Mouse (Mus musculus) frontal cortex, postnatal 36 days (tissue): Measurements from ENCODE around the gene Mpped1.

Experiments used
- DNase-seq, 2 experiments: peaks; one replicate each; pipeline ENCODE4 v3.0.0; 2022; ENCODE audit warnings: low spot score in 2 of 2

Mpped1 gene

DNA sequence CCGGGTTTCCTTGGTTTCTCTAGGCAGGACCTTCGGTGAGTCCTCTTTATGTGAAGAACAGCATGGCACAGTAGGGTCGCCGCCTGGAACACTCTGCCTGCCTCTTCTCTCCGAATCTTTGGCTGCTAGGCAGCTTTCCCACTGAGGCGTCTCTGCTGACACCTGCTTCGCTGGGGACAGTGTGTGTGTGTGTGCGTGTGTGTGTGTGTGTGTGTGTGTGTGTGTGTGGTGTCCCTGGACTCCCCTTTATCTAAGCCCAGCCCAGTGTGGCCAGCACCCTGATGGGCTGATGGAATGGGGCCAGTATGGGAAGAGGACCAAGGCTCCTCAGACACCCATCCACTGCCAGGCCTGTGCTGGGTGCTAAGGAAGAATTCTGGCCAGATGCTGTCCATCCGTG is 9.8 kb downstream of the Mpped1 start:
- no peak for DNase-seq

DNA sequence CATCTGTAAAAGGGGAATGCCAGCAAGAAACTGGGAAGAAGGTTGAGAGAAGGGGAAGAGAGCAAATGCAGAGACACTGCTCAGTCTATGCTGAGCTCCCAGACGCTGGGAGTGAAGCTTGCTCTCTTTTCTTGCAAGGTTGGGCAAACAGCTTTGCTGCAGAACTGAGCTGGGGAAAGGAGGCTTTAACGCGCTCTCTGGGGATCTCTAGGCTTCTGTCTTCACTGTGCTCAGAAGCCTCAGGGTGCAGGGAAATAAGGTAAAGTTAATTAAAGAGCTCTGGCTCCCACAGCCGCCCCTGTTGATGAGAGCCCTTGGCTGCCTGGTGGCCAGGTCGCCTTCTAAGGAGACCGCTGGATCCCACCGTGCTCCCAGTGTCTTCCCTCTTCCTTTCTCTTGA is 17.7 kb downstream of the Mpped1 start:
- DNase-seq, result no peak

DNA sequence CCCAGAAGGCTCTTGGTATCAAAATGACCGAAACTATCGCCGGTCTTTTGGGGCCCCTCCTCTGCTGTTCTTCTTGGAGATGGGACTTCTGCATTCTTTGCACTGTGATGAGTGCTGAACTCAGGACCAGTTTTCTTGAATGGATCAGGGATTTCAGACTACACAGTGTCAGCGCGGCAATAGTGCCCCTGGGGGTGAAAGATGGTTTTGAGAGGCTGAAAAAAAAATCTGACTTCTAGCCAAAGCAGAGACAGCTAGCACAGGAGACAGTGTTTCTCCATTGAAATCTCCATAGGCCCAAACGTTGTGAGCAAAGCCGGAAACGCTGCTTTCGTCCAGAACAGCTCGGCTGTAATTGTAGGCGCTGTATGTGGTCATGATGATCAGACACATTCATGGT is 19.7 kb downstream of the Mpped1 start:
- DNase-seq, result no peak

DNA sequence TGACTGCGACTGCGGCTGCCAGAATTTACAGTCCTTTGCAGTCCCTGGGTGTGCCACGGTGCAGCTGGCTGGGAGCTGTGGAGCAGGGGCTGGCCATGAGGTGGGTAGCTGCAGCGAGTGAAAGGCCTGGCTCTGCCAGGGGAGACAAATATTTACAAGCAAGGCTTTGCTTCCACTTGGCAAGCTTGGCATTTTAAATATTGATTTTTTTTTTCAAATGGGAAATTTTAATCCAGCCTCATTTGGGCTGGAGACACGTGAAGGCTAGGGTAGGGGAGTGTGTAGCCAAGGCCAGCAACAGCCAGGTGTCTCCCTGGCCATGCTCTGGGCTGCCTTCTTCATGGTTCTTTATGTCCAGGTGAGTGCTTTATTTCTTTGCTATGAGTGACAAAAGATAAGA is 21.7 kb downstream of the Mpped1 start:
- no peak for DNase-seq

DNA sequence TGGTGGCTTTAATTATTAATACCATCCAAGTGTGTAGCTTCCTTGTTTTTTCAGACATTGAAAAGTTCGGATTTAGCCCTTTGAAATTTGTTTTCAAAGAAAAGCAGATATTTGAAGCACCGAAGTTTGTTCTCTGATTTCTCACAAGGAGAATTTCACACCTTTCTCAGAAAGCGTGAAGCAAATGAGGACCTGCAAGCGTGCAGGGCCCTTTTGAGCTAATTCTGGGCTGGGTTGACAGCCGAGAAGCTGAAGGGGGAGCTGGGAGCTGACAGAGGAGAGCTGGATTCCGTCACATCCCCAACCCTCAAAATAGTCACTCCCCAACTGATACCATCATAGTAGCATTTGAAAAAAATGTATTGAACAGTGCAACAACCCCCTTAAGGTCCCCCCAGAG is 34.8 kb downstream of the Mpped1 start:
- no peak for DNase-seq

DNA sequence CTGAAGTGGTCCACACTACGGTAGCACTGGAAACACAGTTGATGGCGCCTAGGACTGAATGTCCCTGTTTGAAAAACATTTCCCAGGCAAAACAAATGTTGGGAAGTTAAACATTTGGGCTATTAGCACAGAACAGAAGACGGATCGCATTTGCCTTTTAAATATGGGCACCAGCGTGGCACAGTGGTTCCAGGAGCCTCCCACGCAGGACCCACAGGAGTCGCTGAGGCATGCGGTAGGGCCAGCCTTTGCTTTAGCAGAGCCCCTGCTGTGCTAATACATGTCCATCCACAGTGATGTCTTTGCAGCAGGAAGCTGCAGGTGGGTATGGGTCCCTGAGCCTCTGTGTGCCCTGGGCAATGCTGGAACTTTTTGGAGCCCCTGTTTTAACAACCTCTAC is 48.7 kb downstream of the Mpped1 start:
- no peak for DNase-seq

DNA sequence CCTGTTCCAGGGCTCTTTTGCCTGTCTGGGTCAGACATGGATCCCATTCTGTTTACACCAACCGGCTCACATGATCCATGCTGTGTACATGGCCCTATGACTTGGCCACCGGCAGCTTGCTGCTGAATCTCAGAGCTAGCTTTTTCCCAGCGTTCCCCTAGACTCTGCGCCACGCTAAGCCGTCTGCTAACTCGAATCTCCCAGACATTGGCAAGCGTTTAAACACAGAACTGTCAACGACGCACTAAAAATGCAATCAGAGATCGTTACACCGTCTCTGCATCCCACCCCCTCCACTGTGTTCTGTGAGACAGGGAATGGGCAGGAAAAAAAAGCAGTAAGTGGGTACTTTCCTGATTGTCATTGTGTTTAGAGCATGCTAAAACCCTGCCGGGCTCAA is 50.0 kb downstream of the Mpped1 start:
- peak in 1 of 2 experiments; percentile 47 for DNase-seq

DNA sequence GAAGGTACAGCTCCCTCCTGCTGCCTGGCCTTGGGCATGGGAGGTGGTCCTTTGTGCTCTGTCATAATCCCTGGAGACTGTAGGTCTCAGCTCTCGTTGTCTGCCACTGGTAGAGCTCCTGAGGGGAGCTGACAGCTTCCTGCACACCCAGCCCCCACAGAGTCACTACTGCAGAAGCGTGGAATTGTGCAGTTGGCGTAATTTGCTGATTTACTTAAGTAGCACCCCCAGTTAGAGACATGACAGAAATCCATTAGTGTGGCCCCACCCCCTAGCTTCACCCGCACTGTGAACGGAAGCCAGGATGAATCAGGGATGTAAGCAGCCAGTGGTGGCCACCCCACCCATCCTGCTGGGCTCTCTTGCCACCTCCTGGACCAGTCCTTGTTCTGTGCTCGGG is 53.0 kb downstream of the Mpped1 start:
- DNase-seq, result no peak

DNA sequence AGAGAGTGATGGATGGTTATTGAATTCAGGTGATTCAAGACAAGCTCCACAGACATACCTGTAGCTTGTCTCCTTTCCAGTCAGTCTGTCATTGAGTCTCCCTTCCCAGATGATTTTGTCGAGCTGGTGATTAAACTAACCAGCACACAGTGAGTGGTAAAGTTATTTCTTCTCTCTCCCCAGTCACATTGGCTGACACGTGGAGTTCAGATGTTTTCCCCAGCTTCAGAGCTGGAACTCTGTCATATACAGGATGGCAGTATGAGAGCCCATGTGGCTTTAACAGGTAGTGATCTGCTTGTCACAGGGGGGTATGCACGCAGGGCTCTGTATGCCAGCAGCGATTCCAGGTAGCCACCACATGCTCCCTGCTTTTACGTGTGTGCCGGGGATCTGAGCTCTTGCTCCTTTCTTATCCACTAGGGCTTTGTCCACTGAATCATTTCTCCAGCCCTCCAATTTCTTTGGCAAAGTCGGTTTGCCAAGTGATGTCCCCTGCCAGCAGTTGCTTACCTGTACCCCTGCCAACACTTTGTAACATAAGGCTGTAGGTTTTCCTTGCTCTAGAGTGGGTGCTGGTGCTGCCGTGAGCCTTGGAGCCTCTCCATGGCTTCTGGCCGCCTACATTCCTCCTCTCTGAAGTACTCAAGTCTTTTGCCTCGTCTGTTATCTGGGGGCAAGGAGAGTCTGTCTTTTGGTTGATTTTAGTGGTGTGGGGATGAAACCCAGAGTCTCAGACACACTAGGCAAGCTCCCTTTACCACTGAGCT is 61.9 kb downstream of the Mpped1 start:
- DNase-seq, result peak in 1 of 2 experiments; percentile 72

DNA sequence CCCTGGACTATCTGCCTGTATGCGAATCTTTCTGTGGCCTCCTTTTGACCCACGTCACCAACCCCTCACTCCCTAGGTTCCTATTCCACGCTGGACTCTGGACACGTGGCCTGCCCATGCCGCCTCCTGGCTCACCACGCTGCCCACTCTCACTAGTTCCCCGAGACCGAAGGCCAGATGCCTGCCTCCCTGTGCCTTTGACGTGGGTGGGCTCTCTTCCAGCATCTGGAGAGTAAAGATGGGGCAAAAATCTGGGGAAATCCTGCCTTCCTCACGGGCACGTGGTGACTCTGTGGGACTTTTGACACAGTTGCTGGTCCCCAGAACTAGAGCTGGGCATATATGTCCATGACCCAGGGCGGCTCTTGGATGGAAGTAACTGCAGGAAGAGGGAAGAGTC is 63.2 kb downstream of the Mpped1 start:
- DNase-seq, result peak in 1 of 2 experiments; percentile 35

DNA sequence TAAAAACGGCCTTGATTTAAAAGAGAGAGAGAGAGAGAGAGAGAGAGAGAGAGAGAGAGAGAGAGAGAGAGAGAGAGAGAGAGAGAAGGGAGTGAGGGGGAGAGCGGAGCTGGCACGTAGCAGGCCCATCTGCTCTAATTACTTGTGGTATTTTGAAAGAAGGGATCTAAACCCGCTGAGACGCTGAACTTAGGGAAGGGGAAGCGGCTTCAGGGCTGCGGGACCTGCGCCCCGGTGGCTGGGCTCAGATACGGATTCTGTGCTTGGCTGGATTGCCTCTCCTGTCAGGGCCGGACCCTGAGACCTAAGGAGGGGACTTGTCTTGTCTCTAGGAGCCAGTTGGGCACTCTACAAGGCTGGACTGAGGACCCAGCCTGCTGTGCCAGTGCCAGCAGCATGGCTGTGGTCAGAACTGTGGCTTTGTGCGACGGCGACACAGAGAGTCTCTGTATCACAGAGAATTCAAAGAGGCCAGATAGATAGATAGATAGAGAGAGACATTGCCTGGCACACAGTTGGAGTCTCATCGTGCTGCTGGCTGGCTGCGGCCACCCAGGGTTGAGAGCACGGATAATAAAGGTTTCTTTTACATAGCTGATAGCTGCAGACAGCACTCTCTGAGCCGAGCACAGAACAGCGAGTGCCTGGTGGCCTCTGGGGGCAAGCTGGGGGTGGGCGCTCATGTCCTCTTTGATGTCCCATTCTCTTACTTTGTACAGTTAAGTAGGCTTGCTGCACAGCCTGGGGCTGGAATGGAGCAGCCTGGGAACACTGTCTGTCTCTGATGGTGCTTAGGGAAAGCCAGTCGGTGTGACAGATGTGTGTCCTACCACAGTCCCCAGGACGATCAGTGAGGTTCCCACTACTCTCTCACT is 63.9 kb downstream of the Mpped1 start:
- DNase-seq, result peak in 1 of 2 experiments; percentile 33

DNA sequence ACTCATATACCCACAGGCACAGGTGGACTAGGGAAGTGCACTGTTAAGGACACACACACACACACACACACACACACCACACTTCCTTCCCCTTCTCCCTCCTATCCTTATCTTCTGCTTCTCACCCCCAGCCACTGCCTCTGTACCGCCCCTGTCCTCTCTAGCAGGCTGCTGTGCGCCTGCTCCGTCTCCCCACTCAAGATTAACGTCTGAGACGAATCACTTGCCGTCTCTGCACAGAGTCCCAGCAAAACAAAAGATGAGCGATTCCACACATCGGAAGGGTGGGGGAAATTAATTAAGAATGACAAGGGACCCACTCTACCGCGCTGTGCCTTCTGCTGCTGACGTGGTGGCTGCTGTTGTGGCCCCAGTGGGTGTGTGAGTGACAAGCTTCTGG is 66.5 kb downstream of the Mpped1 start:
- DNase-seq, result no peak

DNA sequence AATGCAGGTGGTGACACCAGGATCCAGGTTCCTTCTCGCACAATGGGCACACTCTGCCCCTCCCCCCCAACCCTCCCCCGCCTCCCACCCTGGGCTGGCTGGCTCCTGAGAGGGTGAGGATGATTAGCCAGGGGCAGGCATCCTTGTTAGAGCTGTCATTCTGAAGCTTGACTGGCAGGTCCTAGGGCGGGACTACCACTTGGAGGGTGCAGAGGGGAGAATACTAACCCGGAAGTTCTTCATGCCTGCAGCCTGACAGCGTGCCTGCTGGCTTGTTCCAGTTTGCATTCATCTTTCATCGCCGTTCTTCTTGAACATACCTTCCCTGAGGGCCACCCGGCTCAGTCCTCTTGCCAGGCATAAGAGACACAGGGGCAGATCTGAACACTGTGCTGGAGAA is 67.3 kb downstream of the Mpped1 start:
- DNase-seq, result no peak

DNA sequence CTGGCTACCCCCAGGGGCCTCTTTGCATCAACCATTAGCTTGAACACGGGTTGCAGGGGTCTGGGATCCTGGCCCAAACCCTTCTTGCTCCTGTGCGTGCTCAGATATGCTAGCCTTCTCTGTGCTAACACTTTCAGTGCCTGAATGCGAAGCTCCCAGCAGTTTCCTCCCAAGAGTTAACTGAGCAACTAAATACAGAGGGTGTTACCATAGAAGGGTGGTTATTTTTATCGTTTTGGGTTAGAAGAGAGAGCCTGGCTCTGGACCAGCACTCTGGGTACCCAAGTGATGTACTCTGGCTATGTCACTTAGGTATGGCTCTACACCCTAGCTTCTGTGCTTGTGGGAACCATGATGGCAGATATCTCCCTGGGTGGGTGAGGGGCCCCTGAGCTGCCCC is 68.2 kb downstream of the Mpped1 start:
- DNase-seq, result peak in 1 of 2 experiments; percentile 66

DNA sequence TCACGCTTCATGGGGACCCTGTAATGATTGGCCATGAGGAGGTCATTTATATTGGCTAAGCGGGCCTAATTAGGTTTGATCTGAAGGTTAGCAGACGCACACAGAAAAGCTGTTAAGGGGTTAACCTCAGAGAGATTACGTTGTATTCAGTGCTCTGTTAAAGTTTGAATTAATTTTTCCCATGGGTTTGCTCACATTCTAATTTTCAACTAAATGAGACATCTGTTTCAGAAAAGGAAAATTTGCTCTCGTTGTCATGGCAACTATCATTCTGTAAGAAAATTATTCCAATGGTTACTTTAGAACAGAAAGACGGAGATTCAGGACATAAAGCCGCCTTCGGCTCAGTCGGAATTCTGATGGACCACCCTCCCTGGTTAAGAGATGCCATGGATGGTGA is 68.9 kb downstream of the Mpped1 start:
- no peak for DNase-seq

DNA sequence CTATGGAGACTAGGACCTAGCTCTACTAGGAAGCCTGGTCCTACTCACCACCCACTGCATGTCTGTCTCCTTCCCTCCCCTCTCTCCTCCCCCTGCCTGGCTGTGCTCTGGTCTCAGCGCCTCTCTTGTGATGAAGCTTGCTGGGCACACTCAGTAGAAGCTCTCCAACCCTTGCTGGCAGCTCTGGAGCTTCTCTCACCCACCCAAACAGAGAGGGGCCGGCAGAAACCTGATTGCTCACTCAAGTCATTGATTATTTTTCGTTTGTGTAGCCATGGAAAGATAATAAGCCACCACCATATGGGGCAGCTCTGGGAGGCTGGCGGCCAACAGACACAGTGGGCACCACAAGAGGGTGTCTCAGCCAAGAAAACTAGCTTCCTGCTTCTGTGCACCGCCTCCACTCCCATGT is 74.1 kb downstream of the Mpped1 start:
- DNase-seq, result peak; percentile 57 to 62

DNA sequence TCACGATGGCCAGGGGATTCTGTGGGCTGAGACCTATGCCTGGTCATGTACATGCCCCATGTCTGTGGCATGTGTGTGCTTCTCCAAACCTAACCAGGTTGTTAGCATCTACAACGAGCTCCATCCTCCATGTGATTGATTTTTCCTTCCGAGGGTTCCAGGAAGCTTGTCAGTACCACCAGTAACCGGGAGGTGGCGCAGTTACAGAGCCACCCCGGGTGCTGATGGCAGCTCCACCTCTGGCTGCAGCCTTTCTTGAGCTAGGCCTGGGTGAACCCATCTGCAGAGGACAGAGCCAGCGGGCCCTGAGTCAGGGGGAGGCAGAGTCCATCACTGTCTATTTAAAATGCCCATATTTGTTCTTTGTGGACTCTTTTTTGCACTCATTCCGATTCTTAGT is 77.9 kb downstream of the Mpped1 start:
- DNase-seq, result peak; percentile 79 to 85

DNA sequence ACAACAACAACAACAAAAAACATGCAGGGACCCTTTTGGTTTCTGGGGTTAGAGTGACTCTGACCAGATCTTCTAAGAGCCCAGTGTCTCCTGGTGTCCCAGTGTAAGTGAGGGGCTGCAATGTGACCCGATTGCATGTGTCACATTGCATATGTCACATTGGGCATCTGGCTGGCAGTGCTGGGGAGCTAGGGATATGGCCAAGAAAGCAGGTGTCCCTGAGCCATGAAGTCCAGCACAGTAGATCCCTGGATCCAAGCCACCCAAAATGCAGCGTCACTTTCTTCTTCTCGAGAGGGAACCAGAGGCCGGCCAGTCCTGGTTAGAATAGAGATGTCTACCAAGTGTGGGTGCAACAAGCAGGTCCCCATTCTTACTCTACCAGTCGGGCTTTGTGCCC is 86.4 kb downstream of the Mpped1 start:
- no peak for DNase-seq

DNA sequence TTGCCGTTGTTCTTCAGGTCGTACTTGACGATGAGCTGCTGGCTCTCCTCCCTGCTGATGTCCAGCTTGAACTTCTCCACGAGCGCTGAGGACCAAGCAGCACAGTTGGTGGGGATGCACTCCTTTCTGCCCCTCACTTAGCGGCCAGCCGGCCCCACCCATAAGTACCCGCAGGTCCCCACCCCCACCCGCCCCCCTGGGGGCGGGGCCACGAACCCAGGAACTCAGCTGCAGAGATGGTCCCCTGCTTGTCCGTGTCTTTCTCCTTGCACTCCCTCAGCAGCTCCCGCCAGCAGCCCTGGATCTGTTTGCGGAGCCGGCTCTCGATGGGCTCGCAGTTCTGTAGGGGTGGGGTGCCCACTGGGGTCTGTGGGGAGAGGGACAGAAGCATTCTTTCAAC is 91.7 kb downstream of the Mpped1 start:
- no peak for DNase-seq

DNA sequence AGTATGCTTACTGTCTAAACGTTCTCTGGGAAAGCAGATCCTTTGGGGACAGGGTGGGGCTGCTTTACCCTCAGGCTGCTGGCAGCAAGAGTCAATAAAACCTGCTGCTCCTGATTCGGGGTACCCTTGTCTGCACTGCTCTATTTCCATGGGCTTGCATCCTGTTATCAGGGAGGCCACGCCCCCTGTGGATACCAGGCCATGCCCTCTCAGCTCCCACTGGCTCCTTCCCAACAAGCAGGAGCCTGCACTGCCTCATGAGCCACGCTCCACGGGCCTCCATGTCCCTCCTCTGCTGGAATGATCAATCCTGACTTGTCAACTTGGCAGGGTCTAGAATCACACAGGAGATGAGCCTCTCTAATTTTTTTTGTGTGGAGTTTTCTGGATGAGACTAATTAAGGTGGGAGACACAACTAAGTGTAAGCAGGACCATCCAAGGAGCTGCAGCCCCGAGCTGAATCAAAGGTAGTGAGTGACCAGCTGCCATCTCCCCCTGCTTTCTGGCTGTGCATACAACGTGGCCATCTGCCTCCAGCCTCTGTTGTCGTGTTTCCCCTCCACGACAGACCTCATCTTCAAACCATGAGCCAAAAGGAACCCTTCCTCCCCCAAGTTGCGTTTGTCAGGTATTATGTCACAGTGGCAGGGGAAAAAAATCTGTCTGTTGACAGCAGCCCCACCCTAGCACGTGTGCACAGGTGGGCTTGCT is 98.0 kb downstream of the Mpped1 start:
- DNase-seq, result no peak

DNA sequence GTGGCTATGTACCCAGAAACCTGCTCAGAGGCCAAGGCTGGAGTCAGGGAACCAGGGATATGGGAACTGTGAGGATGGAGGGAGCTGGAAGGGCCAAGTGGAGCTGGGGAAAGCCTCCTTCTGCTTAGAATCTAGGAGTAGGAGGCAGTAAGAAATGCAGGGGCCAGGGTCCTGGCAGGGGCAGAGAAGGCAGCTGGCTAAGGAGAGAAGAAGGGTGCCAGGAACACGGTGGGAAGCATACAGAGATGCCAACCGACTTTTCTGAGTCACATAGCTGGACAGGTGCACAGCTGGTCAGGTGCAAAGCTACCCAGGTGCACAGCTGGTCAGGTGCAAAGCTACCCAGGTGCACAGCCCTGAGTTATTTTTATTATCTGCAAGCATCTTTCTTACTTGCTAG is 98.6 kb downstream of the Mpped1 start:
- DNase-seq, result no peak

DNA sequence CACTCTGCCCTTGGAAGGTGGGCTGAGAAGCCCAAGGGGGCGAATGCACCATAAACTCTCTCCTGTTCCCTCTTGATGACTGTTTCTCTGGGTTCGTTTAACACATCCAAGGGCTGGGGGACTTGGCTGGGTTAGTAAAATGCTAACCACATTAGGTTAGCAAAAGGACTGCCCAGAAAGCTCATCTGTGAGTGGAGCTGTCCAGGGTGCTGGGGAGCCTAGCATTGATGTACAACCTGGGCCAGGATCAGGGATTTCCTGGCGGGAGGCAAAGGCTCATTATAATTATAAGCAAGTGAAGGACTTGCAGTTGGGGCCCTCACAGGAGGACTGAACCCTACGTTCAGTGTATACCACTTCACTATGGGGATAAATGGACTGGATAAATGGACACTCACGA is 100.6 kb downstream of the Mpped1 start:
- DNase-seq, result no peak
